Mouse (Mus musculus): Measurements from ENCODE around the gene Ms4a18. TPM values are rescaled to one million over a fixed set of nuclear protein-coding genes. Genes with fewer than 3 reads are reported as not detected.
"Not testable (repeated sequence)": the region's sequence is repeated elsewhere in the genome, so short reads cannot be mapped to it uniquely, and the experiment has no call there.

Gene Ms4a18
- not detected in 2 replicates for polyA plus RNA-seq (2015; fragmentation: Nextera tagmentation; extraction: Ambion mirVana)

DNA sequence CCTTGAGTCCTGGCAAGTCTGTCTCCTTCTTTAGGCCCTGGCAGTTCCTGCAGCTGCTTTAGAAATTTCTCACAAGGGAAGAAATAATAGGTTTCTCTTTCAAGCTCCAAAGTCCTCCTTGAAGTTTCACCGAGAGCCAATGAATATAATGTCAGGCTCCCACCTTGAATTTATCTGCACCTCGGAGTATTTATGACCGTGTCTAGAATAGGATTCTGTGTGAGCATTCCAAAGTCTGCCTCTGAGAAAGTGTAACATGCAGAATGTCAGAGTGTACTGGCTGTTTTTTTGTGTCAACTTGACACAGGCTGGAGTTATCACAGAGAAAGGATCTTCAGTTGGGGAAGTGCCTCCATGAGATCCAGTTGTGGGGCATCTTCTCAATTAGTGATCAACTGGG lies at the start of gene Ms4a18:
Gene Ms4a18, minus strand, starts transcription at position 141 of the 400 bp plus-strand sequence.
- ATAC-seq (ENCODE audit: low FRiP score) = no peak
- 93% methylated on average over 3 of the region's 3 CpGs for WGBS
- H3K27me3 ChIP-seq = no peaks in the 10 kb centered on the region

DNA sequence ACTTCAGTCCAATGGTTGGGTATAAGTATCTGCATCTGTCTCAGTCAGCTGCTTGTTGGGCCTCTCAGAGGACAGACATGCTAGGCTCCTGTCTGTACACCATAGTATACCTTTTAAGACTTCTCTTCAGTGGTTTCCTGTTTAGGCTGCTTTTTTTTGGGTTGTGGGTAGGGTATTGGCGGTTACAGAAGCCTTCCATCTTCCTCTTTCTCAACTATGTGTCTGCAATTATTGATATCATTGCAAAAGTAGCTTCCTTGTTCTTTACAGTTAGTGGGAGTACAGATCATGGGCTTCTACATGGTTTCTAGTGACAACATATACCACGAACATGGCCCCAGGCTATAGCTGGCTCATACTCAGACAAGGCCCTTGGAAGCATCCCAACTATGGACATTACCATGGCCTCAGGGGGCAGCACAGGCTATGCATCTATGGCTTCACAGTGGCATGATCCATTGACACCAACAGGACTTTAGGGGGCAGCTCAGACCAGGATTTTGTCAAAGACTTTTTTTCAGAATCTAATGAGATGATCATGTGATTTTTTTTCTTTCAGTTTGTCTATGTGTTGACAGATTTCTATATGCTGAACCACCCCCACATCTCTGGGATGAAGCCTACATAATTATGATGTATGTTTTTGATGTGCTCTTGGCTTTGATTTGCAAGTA lies 47.5 kb upstream of the Ms4a18 start:
- no peaks in the 10 kb centered on the region for H3K36me3 ChIP-seq
- ATAC-seq (ENCODE audit: low FRiP score) = no peak
- H3K27ac ChIP-seq = no peak overlapping the region
- no peak overlapping the region for H3K4me2 ChIP-seq
- H3K4me1 ChIP-seq (replicated peaks) = no peaks in the 10 kb centered on the region
- WGBS = 88% methylated on average over 2 of the region's 2 CpGs
- no peaks in the 10 kb centered on the region for H3K9me3 ChIP-seq
- H3K9ac ChIP-seq = no peak overlapping the region
- H3K4me3 ChIP-seq = no peak overlapping the region
- no peaks in the 10 kb centered on the region for H3K27me3 ChIP-seq

More for the DNA sequence above, at the start of gene Ms4a18:
- Histone ChIP-seq H3K4me2 (no peak within 1 kb of the TSS), H3K9ac (no peak within 1 kb of the TSS), H3K27ac (no peak within 1 kb of the TSS), H3K4me1 (replicated peaks) (no peaks in the 10 kb centered on the region), H3K9me3 (no peaks in the 10 kb centered on the region), H3K4me3 (no peak within 1 kb of the TSS), H3K36me3 (no peaks in the 10 kb centered on the region)

DNA sequence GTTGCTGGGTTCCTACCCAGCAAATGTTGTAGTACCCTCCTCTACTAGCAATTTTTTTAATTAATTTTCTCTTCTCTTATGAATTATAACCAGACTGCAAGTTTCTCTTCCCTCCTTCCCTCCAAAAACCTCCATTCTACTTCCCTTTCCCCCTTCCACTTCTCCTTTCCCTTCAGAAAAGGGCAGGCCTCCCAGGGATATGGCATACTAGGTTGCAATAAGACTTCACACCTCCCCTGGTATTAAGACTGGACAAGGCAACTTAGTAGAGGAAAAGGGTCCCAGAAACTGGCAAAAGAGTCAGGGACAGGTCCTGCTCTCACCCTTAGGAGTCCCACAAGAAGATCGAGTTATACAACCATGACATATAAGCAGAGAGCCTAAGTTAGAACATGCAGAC lies 43.1 kb upstream of the Ms4a18 start:
- WGBS = 87% methylated on average over 1 of the region's 1 CpGs
- ATAC-seq (ENCODE audit: low FRiP score) = no peak

DNA sequence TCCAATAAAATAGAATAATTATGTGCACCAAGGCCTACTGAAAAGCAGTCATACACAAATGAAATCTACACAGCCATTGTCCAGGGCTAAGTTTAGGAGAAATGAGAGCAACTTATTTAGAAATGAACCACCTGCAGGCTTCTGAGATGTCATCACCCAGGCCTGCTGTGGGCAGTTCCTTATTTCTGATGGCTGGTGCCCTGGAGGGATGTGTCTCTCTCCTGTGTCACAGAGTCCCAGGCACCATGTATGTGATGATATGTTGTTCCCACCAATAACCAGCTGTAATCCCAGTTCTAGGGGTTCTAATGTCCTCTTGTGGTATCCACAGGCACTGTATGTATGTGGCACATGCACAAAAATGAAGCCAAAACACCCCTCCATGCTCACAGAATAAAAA lies 42.1 kb upstream of the Ms4a18 start:
- Histone ChIP-seq H3K9me3 (no peaks in the 10 kb centered on the region), H3K36me3 (no peaks in the 10 kb centered on the region), H3K4me3 (no peak overlapping the region), H3K27me3 (no peaks in the 10 kb centered on the region), H3K9ac (no peak overlapping the region), H3K27ac (no peak overlapping the region), H3K4me1 (replicated peaks) (no peaks in the 10 kb centered on the region), H3K4me2 (no peak overlapping the region)
- no peak for ATAC-seq (ENCODE audit: low FRiP score)

More for the DNA sequence above, 43.1 kb upstream of the Ms4a18 start:
- Histone ChIP-seq H3K4me2 (no peak overlapping the region), H3K9me3 (no peaks in the 10 kb centered on the region), H3K27me3 (no peaks in the 10 kb centered on the region), H3K27ac (no peak overlapping the region), H3K36me3 (no peaks in the 10 kb centered on the region), H3K4me1 (replicated peaks) (no peaks in the 10 kb centered on the region), H3K9ac (no peak overlapping the region), H3K4me3 (no peak overlapping the region)

DNA sequence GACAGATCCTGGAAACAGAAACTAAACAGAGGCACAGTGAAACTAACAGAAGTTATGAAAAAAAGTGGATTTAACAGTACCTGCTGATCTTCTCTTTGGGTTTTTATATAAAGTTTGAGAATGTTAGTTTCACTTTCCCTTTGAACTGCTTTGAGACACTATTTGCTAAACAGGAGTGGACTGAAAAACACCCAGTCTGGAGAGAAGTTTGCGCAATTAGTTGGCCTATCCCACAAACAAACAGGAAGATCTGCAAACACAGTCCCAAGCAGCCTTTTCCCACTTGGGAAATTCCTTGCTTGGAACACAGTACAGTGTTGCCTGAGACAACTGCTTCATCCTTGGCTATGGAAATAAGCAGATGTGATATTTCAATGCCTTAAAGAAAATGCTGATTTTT lies 37.9 kb upstream of the Ms4a18 start:
- not testable (repeated sequence) for H3K4me1 ChIP-seq (replicated peaks); H3K9ac ChIP-seq; H3K27ac ChIP-seq; H3K27me3 ChIP-seq; H3K9me3 ChIP-seq; ATAC-seq (ENCODE audit: low FRiP score); H3K4me2 ChIP-seq; H3K36me3 ChIP-seq; H3K4me3 ChIP-seq
- 88% methylated on average over 1 of the region's 1 CpGs for WGBS

DNA sequence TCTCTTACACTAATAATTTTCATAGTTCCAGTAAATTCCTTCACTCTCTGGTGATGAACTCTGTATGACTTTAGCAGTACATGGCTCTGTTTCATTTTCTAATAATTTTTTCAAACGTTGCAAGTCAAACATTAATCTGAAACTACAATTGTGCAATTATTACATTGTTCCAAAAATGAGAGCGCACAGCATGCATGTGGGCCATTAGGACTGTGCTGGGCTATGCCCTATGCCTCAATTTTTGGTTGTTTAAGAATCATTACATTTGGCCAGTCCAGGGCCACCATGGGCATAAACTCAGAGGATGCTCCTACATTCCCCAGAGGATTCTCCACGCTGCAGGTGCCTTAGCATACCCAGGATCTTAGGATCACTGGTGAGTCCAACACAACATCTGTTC lies 35.4 kb upstream of the Ms4a18 start:
- Histone ChIP-seq H3K4me3 (no peak overlapping the region), H3K27ac (no peak overlapping the region), H3K4me2 (no peak overlapping the region), H3K9ac (no peak overlapping the region), H3K9me3 (no peaks in the 10 kb centered on the region), H3K4me1 (replicated peaks) (no peaks in the 10 kb centered on the region), H3K27me3 (no peaks in the 10 kb centered on the region), H3K36me3 (no peaks in the 10 kb centered on the region)
- ATAC-seq (ENCODE audit: low FRiP score) = no peak
- WGBS = 72% methylated on average over 3 of the region's 3 CpGs

DNA sequence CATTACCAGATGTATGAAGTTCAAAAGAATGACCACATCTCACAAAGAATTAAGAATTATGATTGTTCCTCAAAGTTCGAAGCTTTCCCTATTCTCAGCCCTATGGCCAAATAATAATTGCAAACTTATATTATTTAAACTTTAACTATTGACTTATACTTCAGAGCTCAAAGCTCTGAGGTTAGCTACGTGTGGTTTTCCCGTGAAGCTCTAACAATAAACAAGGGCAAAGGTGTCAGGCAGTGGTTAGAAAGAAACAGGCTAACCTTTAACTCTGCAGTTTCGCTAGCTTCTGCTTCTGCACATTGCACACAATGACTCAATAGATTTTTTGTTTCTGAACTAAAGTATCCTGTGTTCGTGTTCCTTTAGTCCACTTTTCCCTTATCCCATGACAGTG lies 35.0 kb upstream of the Ms4a18 start:
- Histone ChIP-seq H3K4me1 (replicated peaks) (no peaks in the 10 kb centered on the region), H3K27me3 (no peaks in the 10 kb centered on the region), H3K4me2 (no peak overlapping the region), H3K9me3 (no peaks in the 10 kb centered on the region), H3K4me3 (no peak overlapping the region), H3K9ac (no peak overlapping the region), H3K27ac (no peak overlapping the region), H3K36me3 (no peaks in the 10 kb centered on the region)
- no peak for ATAC-seq (ENCODE audit: low FRiP score)
- WGBS = 69% methylated on average over 5 of the region's 5 CpGs

DNA sequence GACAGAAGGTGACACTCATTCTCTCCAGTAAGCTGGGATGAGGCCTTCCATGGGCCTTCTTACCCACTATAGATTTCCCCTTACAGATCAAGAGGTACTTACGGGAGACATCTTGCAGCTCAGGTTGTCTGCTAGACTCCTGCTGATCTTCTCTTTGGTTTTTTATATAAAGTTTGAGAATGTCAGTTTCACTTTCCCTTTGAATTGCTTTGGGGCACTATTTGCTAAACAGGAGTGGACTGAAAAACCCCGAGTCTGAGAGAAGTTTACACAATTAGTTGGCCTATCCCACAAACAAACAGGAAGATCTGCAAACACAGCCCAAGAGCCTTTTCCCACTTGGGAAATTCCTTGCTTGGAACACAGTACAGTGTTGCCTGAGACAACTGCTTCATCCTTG lies 32.5 kb upstream of the Ms4a18 start:
- Histone ChIP-seq H3K36me3 (no peaks in the 10 kb centered on the region), H3K9ac (no peak overlapping the region), H3K9me3 (no peaks in the 10 kb centered on the region), H3K4me3 (no peak overlapping the region), H3K27ac (no peak overlapping the region), H3K27me3 (no peaks in the 10 kb centered on the region), H3K4me1 (replicated peaks) (no peaks in the 10 kb centered on the region), H3K4me2 (no peak overlapping the region)
- 80% methylated on average over 2 of the region's 2 CpGs for WGBS
- no peak for ATAC-seq (ENCODE audit: low FRiP score)

DNA sequence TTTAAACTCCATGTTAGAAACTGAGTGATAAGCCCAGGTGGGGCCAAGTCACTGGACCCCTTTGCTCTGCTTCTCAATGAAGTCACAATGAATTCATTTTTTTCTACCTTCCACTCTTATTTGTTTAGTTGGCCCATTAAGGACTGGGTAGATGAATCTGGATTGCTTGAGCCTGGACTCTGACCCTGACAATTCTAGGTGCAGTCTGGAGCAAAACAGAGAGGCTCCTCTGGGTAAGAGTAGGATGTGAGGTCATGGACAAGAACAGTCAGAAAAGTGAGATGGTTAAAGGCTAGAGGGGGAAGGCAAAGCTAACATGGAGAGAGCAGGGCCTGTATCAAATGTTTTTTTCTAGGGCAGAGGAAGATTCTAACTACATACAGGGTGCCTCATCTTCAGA lies 31.6 kb upstream of the Ms4a18 start:
- Histone ChIP-seq H3K9me3 (no peaks in the 10 kb centered on the region), H3K36me3 (no peaks in the 10 kb centered on the region), H3K9ac (no peak overlapping the region), H3K27ac (no peak overlapping the region), H3K27me3 (no peaks in the 10 kb centered on the region), H3K4me1 (replicated peaks) (no peaks in the 10 kb centered on the region), H3K4me3 (no peak overlapping the region), H3K4me2 (no peak overlapping the region)
- ATAC-seq (ENCODE audit: low FRiP score) = no peak

DNA sequence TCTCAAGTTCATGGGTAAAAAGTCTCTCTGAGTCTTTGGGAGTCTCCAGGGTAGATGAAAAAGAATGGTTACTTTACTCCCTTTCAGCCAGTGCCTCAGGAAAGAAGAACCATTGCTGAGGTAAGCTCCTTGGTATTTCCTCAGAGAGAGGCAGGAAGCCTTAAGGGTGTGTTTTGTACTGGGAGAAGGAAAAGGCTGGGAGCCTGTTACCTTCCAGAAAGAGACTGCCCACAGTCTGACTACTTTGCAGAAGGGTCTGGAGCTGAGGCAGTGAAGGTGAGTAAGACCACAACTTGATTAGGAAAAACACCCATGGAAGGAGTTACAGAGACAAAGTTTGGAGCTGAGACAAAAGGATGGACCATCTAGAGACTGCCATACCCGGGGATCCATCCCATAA lies 30.7 kb upstream of the Ms4a18 start:
- no peak overlapping the region for H3K9ac ChIP-seq
- H3K27me3 ChIP-seq = no peaks in the 10 kb centered on the region
- no peak overlapping the region for H3K4me3 ChIP-seq
- H3K4me1 ChIP-seq (replicated peaks) = no peaks in the 10 kb centered on the region
- H3K9me3 ChIP-seq = no peaks in the 10 kb centered on the region
- no peak overlapping the region for H3K4me2 ChIP-seq
- H3K36me3 ChIP-seq = no peaks in the 10 kb centered on the region
- WGBS = 59% methylated on average over 1 of the region's 1 CpGs
- ATAC-seq (ENCODE audit: low FRiP score) = no peak
- H3K27ac ChIP-seq = no peak overlapping the region

DNA sequence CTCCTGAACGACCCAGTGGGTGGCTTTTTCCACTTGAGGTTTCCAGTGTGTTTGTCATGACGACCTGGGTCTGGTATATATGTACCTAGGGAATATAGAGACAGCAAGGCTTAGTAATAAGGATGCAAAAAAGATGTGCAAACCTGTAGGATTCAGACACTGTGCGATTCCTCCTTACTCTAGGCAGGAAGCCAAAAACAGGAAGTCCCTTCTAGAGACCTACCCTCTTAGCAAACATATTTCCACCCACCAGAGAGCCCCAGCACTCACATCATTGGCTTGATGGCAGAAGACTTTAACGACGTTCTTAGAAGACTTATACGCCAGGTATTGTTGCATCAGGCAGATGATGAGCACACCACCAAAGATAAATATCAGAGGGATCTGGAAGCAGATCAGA lies 30.2 kb upstream of the Ms4a18 start:
- H3K9ac ChIP-seq = no peak overlapping the region
- no peak overlapping the region for H3K27ac ChIP-seq
- H3K9me3 ChIP-seq = no peaks in the 10 kb centered on the region
- H3K4me2 ChIP-seq = no peak overlapping the region
- H3K36me3 ChIP-seq = no peaks in the 10 kb centered on the region
- WGBS = 81% methylated on average over 6 of the region's 6 CpGs
- no peaks in the 10 kb centered on the region for H3K4me1 ChIP-seq (replicated peaks)
- no peak for ATAC-seq (ENCODE audit: low FRiP score)
- no peak overlapping the region for H3K4me3 ChIP-seq
- H3K27me3 ChIP-seq = no peaks in the 10 kb centered on the region

DNA sequence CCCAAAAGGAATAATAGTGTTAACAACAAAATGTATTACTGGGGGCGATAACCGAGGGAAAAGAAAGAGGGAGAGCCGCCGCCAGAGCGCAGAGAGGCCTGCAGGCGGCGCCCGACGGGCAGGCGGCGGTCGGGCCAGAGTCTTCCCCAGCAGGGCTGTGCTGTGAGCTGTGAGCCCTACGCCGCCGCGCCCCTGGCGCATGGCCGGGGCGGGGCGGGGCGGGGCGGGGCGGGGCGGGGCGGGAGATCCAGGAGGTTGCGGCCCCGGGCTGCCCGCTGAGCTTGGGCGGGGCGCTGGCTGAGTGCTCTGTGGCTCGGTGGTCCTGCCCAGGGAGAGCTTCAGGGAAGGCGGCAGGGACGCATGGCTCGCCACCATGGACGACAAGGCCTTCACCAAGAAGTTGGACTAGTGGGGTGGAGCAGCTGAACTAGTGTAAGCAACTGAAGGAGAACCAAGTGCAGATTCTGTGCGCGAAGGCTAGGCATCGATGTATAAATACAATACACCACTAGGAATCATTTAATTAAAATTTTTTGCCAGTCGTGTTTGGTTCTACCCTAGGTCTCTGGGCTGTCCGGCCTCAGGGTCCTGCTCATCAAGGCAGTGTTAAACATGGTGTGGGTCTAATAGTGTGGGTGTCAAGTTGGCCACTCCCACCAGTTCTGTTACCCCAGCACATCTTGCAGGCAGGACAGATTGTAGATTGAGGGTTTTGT lies 27.3 kb upstream of the Ms4a18 start:
- Histone ChIP-seq H3K4me2 (peak overlapping the region; percentile 54), H3K27me3 (no peaks in the 10 kb centered on the region), H3K27ac (no peak overlapping the region), H3K9ac (peak overlapping the region; percentile 46), H3K4me3 (peak overlapping the region; percentile 39), H3K9me3 (no peaks in the 10 kb centered on the region), H3K4me1 (replicated peaks) (no peaks in the 10 kb centered on the region), H3K36me3 (no peaks in the 10 kb centered on the region)
- ATAC-seq (ENCODE audit: low FRiP score) = peak; percentile 98
- WGBS = 7% methylated on average over 36 of the region's 40 CpGs

DNA sequence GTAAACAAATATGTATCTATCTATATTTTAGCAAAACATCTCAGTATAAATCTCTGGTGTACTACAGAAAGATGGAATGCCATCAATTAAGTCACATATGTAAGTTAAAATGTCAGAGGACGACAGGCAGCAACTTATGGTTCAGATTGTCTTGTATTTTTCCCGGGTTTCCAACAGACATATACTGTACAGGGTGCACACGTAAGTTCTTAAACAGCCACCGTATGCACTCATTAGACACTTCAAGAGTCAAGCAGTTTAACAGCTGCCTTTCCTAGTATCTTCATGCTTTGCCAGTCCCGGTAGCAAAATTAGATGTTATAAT lies 26.8 kb upstream of the Ms4a18 start:
- ATAC-seq (ENCODE audit: low FRiP score) = peak; percentile 84
- Histone ChIP-seq H3K27ac (no peak overlapping the region), H3K9me3 (no peaks in the 10 kb centered on the region), H3K27me3 (no peaks in the 10 kb centered on the region), H3K36me3 (no peaks in the 10 kb centered on the region), H3K4me3 (peak overlapping the region; percentile 39), H3K4me1 (replicated peaks) (no peaks in the 10 kb centered on the region), H3K4me2 (peak overlapping the region; percentile 54), H3K9ac (peak overlapping the region; percentile 46)
- WGBS = 30% methylated on average over 5 of the region's 5 CpGs
